Mouse (Mus musculus) erythroblast, embryonic 14.5 days (primary cell): Measurements from ENCODE around the gene Bola2.

ENCODE experiments used
- GATA1 ChIP-seq: IDR thresholded peaks from 2 replicates; pipeline ENCODE4 v1.6.1; 2012; ENCODE audit warnings: low read length, inconsistent platforms, mixed read lengths
- TAL1 ChIP-seq: IDR thresholded peaks from 3 replicates; pipeline ENCODE4 v1.6.1; 2012; ENCODE audit warnings: low read length, inconsistent platforms, mixed read lengths

DNA sequence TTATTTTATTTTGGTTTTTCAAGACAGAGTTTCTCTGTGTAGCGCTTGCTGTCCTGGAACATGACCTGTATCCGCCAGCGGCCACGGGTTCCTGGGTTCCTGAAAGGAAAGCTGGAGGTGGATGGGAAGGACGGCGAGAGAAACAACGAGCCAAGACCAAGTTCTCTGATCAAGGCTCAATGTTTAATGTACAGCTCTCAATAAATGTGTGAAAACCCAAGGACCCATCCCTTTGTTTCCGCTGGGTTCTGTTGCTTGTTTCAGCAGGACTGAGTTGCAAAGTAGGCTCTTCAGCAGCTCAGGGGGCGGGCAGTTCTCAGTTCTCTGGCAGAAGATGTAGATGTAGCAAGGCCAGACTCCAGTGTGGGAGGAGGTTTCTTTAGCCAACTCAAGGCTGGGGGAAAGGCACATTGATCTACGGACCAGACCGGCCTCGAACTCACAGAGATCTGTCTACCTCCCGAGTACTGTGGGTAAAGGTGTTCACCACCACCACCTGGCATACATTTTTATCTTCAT is 46.8 kb downstream of the Bola2 start:
- no peak for TF ChIP-seq TAL1
- no peak for TF ChIP-seq GATA1
